Mouse (Mus musculus): ENCODE data around the gene Gm45021.

- no peak for TF ChIP-seq CTCF (IDR thresholded peaks at IDR 0.05; ENCODE audit: extremely low read depth, insufficient read length, insufficient replicate concordance, low read depth, low read length)
- no peak for TF ChIP-seq POLR2A (IDR thresholded peaks at IDR 0.05; ENCODE audit: low read depth, low read length)
These were observed 34.1 kb upstream of the Gm45021 start for GRCm38 (mm10) chr6:48555104-48555890.

Data from small intestine, adult 2 months (tissue).